Mouse (Mus musculus): ENCODE results near the gene Abhd16a.
A peak's percentile ranks its signal among the peaks of the same experiment; 100 is the strongest.

GRCm38 (mm10) chr17:35121143-35121799 lies 32.2 kb downstream of the Abhd16a start, which contains the start of gene Gpank1:
- TF ChIP-seq CTCF (IDR thresholded peaks at IDR 0.05; ENCODE audit: control insufficient read depth, insufficient read depth, low read length) (no peak), POLR2A (IDR thresholded peaks at IDR 0.05; ENCODE audit: borderline replicate concordance, control insufficient read depth, low read depth, low read length) (peak; percentile 66; the same call in 1 of the 2 replicates)

All from bone marrow, adult 2 months (tissue).